Mouse (Mus musculus) forebrain, postnatal 0 days (tissue): ENCODE results near the gene Pfdn6. TPM values are rescaled to one million over a fixed set of nuclear protein-coding genes. Genes with fewer than 3 reads are reported as not detected.
A peak's percentile ranks its signal among the peaks of the same experiment; 100 is the strongest.
"Not testable (repeated sequence)": the region's sequence is repeated elsewhere in the genome, so short reads cannot be mapped to it uniquely, and the experiment has no call there.

Experiments used
- ATAC-seq: fragments of 200-750 bp; cut with Nextera tagmentation; 2 replicates; pipeline ENCODE4 v1.8.0; 2017; ENCODE audit warnings: mild to moderate bottlenecking, moderate library complexity
- DNase-seq: peaks from one replicate; pipeline ENCODE4 v3.0.0-alpha.2; 2015
- H3K27ac ChIP-seq: fragments of 300-500 bp; sonication (generic); 2 replicates; pipeline ENCODE4 v1.5.1; 2014; ENCODE audit warnings: low read depth, mild to moderate bottlenecking, antibody characterized with exemption, low read length, moderate library complexity, mixed read lengths
- H3K27me3 ChIP-seq: fragments of 300-500 bp; sonication (generic); 2 replicates; pipeline ENCODE4 v1.6.1; 2014; ENCODE audit warnings: mild to moderate bottlenecking, low read length, mixed read lengths; ENCODE audit not compliant: insufficient read depth
- H3K36me3 ChIP-seq: fragments of 300-500 bp; sonication (generic); 2 replicates; pipeline ENCODE4 v1.6.1; 2014; ENCODE audit warnings: mild to moderate bottlenecking, moderate library complexity; ENCODE audit not compliant: insufficient read depth
- H3K4me1 ChIP-seq: fragments of 300-500 bp; sonication (generic); 2 replicates; pipeline ENCODE4 v1.6.1; 2014; ENCODE audit warnings: antibody characterized with exemption; ENCODE audit not compliant: insufficient read depth
- H3K4me2 ChIP-seq: fragments of 300-500 bp; sonication (generic); 2 replicates; pipeline ENCODE4 v1.6.1; 2014; ENCODE audit warnings: low read depth, mild to moderate bottlenecking, moderate library complexity
- H3K4me3 ChIP-seq: fragments of 300-500 bp; sonication (generic); 2 replicates; pipeline ENCODE4 v1.5.1; 2014; ENCODE audit warnings: low read depth, low read length, mixed read lengths
- H3K9ac ChIP-seq: fragments of 300-500 bp; sonication (generic); 2 replicates; pipeline ENCODE4 v1.6.1; 2014; ENCODE audit warnings: mild to moderate bottlenecking
- H3K9me3 ChIP-seq: fragments of 300-500 bp; sonication (generic); 2 replicates; pipeline ENCODE4 v1.6.1; 2016; ENCODE audit warnings: low read length
- CTCF ChIP-seq: sonication (generic); IDR thresholded peaks from 2 replicates; pipeline ENCODE4 v1.5.1; 2016; ENCODE audit warnings: antibody characterized with exemption, control low read depth, low read depth
- WGBS: fragments of 180-500 bp; shearing (Covaris S2); extraction: QIAGEN DNeasy Blood & Tissue Kit; methylation state at CpG from one replicate; pipeline ENCODE4 v1.1.7; 2014; 5-methylcytosine and 5-hydroxymethylcytosine counted together
- polyA plus RNA-seq: library from polyadenylated mRNA; unstranded; fragments of >200 nt; fragmentation: Nextera tagmentation; extraction: Ambion mirVana; gene quantifications from 2 replicates; pipeline ENCODE4 v1.2.1, GENCODE M21; 2015
- total RNA-seq: library from RNA; depleted of rRNA; stranded (reverse); fragments of >200 nt; gene quantifications from 2 replicates; pipeline ENCODE4 v1.2.3, GENCODE M21; 2014

Pfdn6 gene
- total and polyA plus RNA-seq, 2 experiments from 2014 or later, result 57.0 to 173 TPM

DNA sequence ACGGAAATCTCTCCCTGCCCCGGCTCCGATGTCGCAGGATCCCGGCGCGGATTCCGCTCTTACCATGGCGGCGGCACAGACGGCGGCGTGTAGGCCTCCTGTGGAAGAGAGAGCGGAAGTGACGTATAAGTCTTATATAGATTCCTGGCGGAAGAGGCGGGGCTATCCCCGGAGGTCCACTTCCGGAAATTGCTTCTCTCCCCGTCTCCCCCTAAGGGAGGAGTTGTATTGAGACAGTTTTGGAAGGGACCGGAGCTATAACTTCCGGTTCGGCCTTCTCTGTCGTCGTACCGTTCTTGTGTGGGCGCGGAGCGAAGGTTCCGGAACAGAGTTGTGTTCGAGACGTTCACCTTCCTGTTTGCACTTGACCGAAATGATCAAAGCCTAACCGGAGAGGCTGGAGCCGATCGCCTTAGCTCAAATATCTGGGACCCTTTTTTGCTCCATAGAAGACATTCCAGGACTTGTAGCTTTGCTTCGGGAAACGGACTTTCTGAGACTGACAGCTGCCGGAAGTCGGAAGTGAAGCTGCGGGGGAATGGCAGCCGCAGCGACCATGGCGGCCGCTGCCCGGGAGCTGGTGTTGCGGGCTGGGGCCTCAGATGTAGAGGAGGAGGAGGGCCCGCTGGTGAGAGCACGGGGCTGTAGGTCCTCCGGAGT is 15.5 kb upstream of the Pfdn6 start, which contains the start of the genes Vps52 and Rps18:
TSS of gene Vps52 (plus strand) at position 258 of the 660 bp plus-strand sequence.
TSS of gene Rps18 (minus strand) at position 447 of the 660 bp plus-strand sequence.
- peak; percentile 37; the same call in 1 of the 2 replicates for TF ChIP-seq CTCF
- peaks cover 46% of the 10 kb centered on the region for H3K36me3 ChIP-seq
- peak; percentile 98 for DNase-seq

DNA sequence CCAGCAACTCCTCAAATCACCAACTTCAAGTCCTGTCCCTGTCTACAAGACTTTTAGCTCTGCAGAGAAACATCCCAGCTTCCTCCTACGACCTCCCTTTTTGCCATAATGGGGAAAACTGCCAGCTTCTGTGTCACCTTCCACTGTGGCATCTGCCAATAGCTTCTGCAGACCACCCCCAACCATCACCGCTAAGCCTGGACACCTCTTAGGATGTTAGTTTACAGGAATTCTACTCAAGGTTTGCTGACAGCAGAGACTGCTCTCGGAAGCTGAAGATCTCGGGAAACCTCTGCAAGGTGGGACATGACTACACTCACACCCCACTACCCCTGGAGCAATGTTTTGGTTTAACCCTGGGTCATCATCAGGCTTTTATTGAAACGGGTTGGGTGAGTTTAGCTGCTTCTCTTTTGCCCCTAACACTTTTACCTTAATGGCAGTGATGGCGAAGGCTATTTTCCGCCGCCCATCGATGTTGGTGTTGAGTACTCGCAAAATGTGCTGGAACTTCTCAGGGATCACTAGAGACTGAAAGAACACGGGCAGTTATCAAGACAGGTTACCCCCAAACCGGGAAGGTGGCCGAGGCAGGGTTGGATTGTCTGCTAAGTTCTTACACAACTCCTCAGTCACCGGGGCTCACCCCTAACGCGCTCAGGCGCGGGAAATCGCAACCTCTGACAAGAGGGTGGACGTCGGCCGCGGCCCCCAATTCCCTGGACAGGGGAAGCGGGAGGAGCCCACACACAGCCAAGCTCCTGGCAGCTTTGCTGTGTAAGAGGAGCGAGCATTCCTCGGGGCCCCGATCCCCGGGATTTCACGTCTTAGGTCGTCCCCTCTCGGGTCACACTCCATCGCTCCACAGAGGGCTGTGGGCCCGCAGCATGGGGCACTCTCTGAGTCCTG is 14.8 kb upstream of the Pfdn6 start:
- peak; percentile 12 for ATAC-seq
- no peak for TF ChIP-seq CTCF
- no peak for DNase-seq
- H3K9ac ChIP-seq, result peak overlapping the region; percentile 82
- H3K27me3 ChIP-seq, result no peaks in the 10 kb centered on the region
- H3K27ac ChIP-seq, result peak overlapping the region; percentile 93
- H3K4me3 ChIP-seq, result peak overlapping the region; percentile 55
- H3K36me3 ChIP-seq, result peaks cover 39% of the 10 kb centered on the region
- H3K9me3 ChIP-seq, result no peaks in the 10 kb centered on the region
- peak overlapping the region; percentile 58 for H3K4me2 ChIP-seq
- whole genome bisulfite sequencing, result under 1% methylated on average over 33 of the region's 33 CpGs
- peaks cover 13% of the 10 kb centered on the region; the same call in 1 of the 2 replicates for H3K4me1 ChIP-seq

More for the DNA sequence above, 15.5 kb upstream of the Pfdn6 start, which contains the start of the genes Vps52 and Rps18:
- no peaks in the 10 kb centered on the region for H3K9me3 ChIP-seq
- H3K4me3 ChIP-seq, result peak within 1 kb of the TSS; percentile 55
- H3K4me1 ChIP-seq, result peaks cover 8% of the 10 kb centered on the region; the same call in 1 of the 2 replicates
- peak within 1 kb of the TSS; percentile 82 for H3K9ac ChIP-seq
- H3K27ac ChIP-seq, result peak within 1 kb of the TSS; percentile 93
- peak within 1 kb of the TSS; percentile 58 for H3K4me2 ChIP-seq
- ATAC-seq, result peak; percentile 91
- 3% methylated on average over 50 of the region's 50 CpGs for WGBS
- H3K27me3 ChIP-seq, result no peaks in the 10 kb centered on the region

DNA sequence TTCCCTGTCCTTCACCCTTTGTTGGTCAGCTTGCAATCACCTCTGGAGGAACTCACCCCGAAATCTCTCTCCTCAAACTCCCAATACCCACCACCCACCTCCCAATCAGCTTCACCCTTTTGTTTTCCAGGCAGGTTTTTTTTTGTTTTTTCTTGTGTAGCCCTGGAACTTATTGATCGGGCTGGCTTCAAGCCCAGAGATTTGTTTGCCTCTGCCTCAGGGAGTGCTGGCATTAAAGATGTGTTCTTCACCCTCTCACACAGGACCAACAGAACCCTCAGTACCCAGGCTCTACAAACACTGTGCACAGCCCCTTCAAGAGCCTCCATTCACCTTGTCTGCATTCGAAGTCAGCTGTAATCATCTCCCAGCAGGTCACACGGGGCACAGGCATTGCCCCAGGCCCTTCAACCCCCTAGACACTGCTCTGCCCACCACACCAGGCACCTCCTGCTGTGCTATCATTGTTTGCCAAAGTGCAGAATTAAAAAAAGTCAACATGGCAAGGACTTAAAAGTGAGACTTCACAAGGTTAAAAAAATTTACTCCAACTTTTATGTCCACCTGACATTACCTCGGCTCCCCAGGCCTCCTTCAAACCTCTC is 13.9 kb upstream of the Pfdn6 start:
- Histone ChIP-seq H3K27ac (no peak overlapping the region), H3K9me3 (no peaks in the 10 kb centered on the region), H3K4me3 (peak overlapping the region; percentile 55; the same call in 1 of the 2 replicates), H3K4me1 (peaks cover 17% of the 10 kb centered on the region), H3K9ac (peak overlapping the region; percentile 82), H3K27me3 (no peaks in the 10 kb centered on the region), H3K4me2 (peak overlapping the region; percentile 58), H3K36me3 (peaks cover 32% of the 10 kb centered on the region)
- DNase-seq (no peak), ATAC-seq (no peak)
- TF ChIP-seq CTCF, result no peak
- 24% methylated on average over 5 of the region's 5 CpGs for WGBS

GRCm38 (mm10) chr17:33953310-33953709 is 13.2 kb upstream of the Pfdn6 start:
- no peak overlapping the region for H3K4me2 ChIP-seq
- no peaks in the 10 kb centered on the region for H3K9me3 ChIP-seq
- 0 out of 2 replicates have a peak overlapping the region, but pooled peaks have one; percentile 15 for H3K27ac ChIP-seq
- no peaks in the 10 kb centered on the region for H3K27me3 ChIP-seq
- peaks cover 17% of the 10 kb centered on the region for H3K4me1 ChIP-seq
- H3K4me3 ChIP-seq, result no peak overlapping the region
- ATAC-seq (no peak), DNase-seq (no peak)
- H3K9ac ChIP-seq, result no peak overlapping the region
- WGBS, result 84% methylated on average over 3 of the region's 3 CpGs
- H3K36me3 ChIP-seq, result peaks cover 33% of the 10 kb centered on the region
- no peak for TF ChIP-seq CTCF

DNA sequence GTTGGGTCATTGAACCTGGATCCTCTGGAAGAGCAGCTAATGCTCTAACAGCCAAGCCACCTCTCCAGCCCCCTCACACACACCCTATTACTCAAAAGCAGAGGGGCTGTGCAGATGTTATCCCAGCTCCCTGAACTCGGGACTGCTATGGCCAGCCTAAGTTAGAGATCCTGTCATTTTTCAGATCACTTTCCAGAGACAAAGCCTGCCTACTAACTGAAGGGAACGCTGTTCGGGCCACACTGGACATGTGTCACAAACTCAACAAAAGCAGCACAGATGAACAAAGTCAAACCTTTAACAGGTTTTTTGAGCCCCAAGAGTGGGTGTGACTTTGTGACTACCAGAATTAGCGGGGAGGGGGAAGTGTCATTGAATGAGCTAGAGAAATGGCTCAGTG is 12.7 kb upstream of the Pfdn6 start:
- no peak for DNase-seq
- Histone ChIP-seq H3K4me3 (no peak overlapping the region), H3K9ac (no peak overlapping the region), H3K4me2 (no peak overlapping the region), H3K36me3 (peaks cover 31% of the 10 kb centered on the region), H3K27me3 (no peaks in the 10 kb centered on the region), H3K4me1 (peaks cover 17% of the 10 kb centered on the region), H3K9me3 (no peaks in the 10 kb centered on the region), H3K27ac (0 out of 2 replicates have a peak overlapping the region, but pooled peaks have one; percentile 15)
- 76% methylated on average over 4 of the region's 4 CpGs for WGBS
- ATAC-seq, result no peak
- no peak for TF ChIP-seq CTCF

DNA sequence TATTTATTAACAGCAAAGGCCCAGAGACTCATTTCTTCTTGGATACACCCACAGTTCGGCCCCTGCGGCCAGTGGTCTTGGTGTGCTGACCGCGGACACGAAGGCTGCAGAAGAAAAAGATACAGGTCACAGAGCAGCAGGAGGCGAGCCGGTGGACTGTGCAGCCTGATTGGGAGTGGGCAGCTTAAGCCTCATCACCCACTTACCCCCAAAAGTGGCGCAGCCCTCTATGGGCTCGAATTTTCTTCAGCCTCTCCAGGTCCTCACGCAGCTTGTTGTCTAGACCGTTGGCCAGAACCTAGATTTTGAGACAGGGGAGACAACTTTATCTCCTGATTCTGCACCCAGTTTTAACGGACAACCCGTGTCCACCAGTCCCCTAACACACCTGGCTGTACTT is 11.9 kb upstream of the Pfdn6 start:
- not testable (repeated sequence) for DNase-seq, H3K4me3 ChIP-seq, H3K9me3 ChIP-seq, H3K27ac ChIP-seq, ATAC-seq, H3K27me3 ChIP-seq
- Histone ChIP-seq H3K36me3 (peaks cover 32% of the 10 kb centered on the region), H3K4me1 (peaks cover 17% of the 10 kb centered on the region), H3K9ac (0 out of 2 replicates have a peak overlapping the region, but pooled peaks have one; percentile 76), H3K4me2 (peak overlapping the region; percentile 97)
- WGBS, result 79% methylated on average over 13 of the region's 13 CpGs
